In genomic region chr11:75463624-75464023, GRCm38 (mm10) we compare ENCODE assay signal across 8 mouse cellular contexts. TPM values are rescaled to one million over a fixed set of nuclear protein-coding genes. Genes with fewer than 3 reads are reported as not detected.
DNase-seq lines count a peak whose midpoint lies in the region; ATAC-seq and TF ChIP-seq lines count a peak whose summit lies in the region.
"Had no signal": no experiment of that assay in that cellular context is flagged by ENCODE, and none has a peak within 500 bp of the region (broad histone marks: within the 10 kb centered on the region; RNA-seq: fewer than 3 reads in every experiment).

No protein-coding gene starts in this region.

- TF ChIP-seq EP300 in CH12.LX (IDR thresholded peaks at IDR 0.05; ENCODE audit: low read length): no peak

- dilution Hi-C loops in CH12.LX (cut with MboI; ENCODE audit: extremely low pct_ligation_motif_present, extremely low pct_unique_long_range_greater_than_20kb, low sequenced_read_pairs): no loop called here

- peaks cover 26% of the 10 kb centered on the region for H3K4me1 ChIP-seq in hindbrain, embryonic 16.5 days (ENCODE audit: control insufficient read depth, insufficient read depth, low read depth, low read length)
- peaks cover 19% of the 10 kb centered on the region for H3K4me1 ChIP-seq in hindbrain, embryonic 14.5 days (replicated peaks; ENCODE audit: control insufficient read depth, insufficient read depth, low read length)
- peaks cover 15 to 61% of the 10 kb centered on the region in 2 experiments for H3K4me1 ChIP-seq in CH12.LX (ENCODE audit: control insufficient read depth in 1 of 2, insufficient read depth in 2 of 2)
- peaks cover 30% of the 10 kb centered on the region for H3K4me1 ChIP-seq in bone marrow macrophage, adult 2 months (ENCODE audit: control insufficient read depth, insufficient read depth, low read length)
- H3K4me1 ChIP-seq in limb, embryonic 15.5 days: peaks cover 50% of the 10 kb centered on the region

- no peak overlapping the region for H3K4me3 ChIP-seq in hindbrain, embryonic 16.5 days (ENCODE audit: low read length)
- no peak overlapping the region for H3K4me3 ChIP-seq in hindbrain, embryonic 14.5 days (replicated peaks; ENCODE audit: low read length)
- no peak overlapping the region for H3K4me3 ChIP-seq in CH12.LX (replicated peaks in 1 of 3; ENCODE audit: low read depth in 2 of 3, low read length in 2 of 3, poor library complexity in 1 of 3)
- peak overlapping the region; percentile 3; the same call in 1 of the 2 replicates for H3K4me3 ChIP-seq in bone marrow macrophage, adult 2 months (ENCODE audit: insufficient read depth, low read length)
- H3K4me3 ChIP-seq in limb, embryonic 15.5 days: peak overlapping the region; percentile 81

- TF ChIP-seq POLR2A in CH12.LX (IDR thresholded peaks at IDR 0.05; ENCODE audit: low read depth, low read length): no peak
- no peak for TF ChIP-seq POLR2A in bone marrow macrophage, adult 2 months (IDR thresholded peaks at IDR 0.05; ENCODE audit: borderline replicate concordance, low read depth, low read length)

- no peak for DNase-seq in hindbrain, embryonic 14.5 days (ENCODE audit: low spot score)
- DNase-seq in CH12.LX (ENCODE audit: extremely low read depth): no peak
- DNase-seq in retina, embryonic 14.5 days (ENCODE audit: low spot score): no peak
- no peak for DNase-seq in urinary bladder, adult 2 months (ENCODE audit: low spot score)

- in situ Hi-C loops in CH12.LX (cut with MboI; ENCODE audit: low pct_ligation_motif_present, low pct_unique_long_range_greater_than_20kb, low sequenced_read_pairs): no loop called here

- WGBS in hindbrain, embryonic 16.5 days: 70% methylated on average over 4 of the region's 4 CpGs
- WGBS in hindbrain, embryonic 14.5 days: 74% methylated on average over 4 of the region's 4 CpGs
- 61% methylated on average over 4 of the region's 4 CpGs for WGBS in limb, embryonic 15.5 days

- H3K9ac ChIP-seq in hindbrain, embryonic 16.5 days (ENCODE audit: low read depth, low read length): peak overlapping the region; percentile 1; the same call in 1 of the 2 replicates
- H3K9ac ChIP-seq in hindbrain, embryonic 14.5 days: no peak overlapping the region
- H3K9ac ChIP-seq in CH12.LX (ENCODE audit: insufficient read depth, low read depth): no peak overlapping the region
- H3K9ac ChIP-seq in limb, embryonic 15.5 days: no peak overlapping the region

- no peak for TF ChIP-seq CTCF in CH12.LX (conservative IDR thresholded peaks at IDR 0.05 in 1 of 2, IDR thresholded peaks at IDR 0.05 in 1 of 2; ENCODE audit: low read depth in 2 of 2, low read length in 2 of 2)
- TF ChIP-seq CTCF in bone marrow macrophage, adult 2 months (IDR thresholded peaks at IDR 0.05; ENCODE audit: low read depth, low read length): no peak

- ATAC-seq in hindbrain, embryonic 16.5 days: no peak
- no peak for ATAC-seq in hindbrain, embryonic 14.5 days (ENCODE audit: low FRiP score)
- ATAC-seq in limb, embryonic 15.5 days (ENCODE audit: insufficient number of reproducible peaks, low FRiP score, low TSS enrichment, low read depth): no peak

- H3K36me3 ChIP-seq in hindbrain, embryonic 16.5 days (ENCODE audit: control insufficient read depth, insufficient read depth, low read length): peaks cover 10% of the 10 kb centered on the region
- peaks cover 17% of the 10 kb centered on the region for H3K36me3 ChIP-seq in hindbrain, embryonic 14.5 days (replicated peaks; ENCODE audit: control insufficient read depth, insufficient read depth)
- peaks cover 20 to 30% of the 10 kb centered on the region in 2 experiments for H3K36me3 ChIP-seq in CH12.LX (replicated peaks in 1 of 2; ENCODE audit: control insufficient read depth in 1 of 2, insufficient read depth in 1 of 2, low read length in 1 of 2)
- H3K36me3 ChIP-seq in limb, embryonic 15.5 days: peaks cover 17% of the 10 kb centered on the region

- H3K27me3 ChIP-seq in hindbrain, embryonic 16.5 days (replicated peaks; ENCODE audit: control insufficient read depth, insufficient read depth, low read length): no peaks in the 10 kb centered on the region
- H3K27me3 ChIP-seq in hindbrain, embryonic 14.5 days (ENCODE audit: control insufficient read depth, insufficient read depth, low read length): no peaks in the 10 kb centered on the region
- no peaks in the 10 kb centered on the region for H3K27me3 ChIP-seq in CH12.LX (replicated peaks)
- no peaks in the 10 kb centered on the region for H3K27me3 ChIP-seq in limb, embryonic 15.5 days

- no peak overlapping the region for H3K4me2 ChIP-seq in hindbrain, embryonic 16.5 days (ENCODE audit: low read length)
- no peak overlapping the region for H3K4me2 ChIP-seq in hindbrain, embryonic 14.5 days (replicated peaks)
- peak overlapping the region; percentile 52; the same call in 1 of the 2 replicates for H3K4me2 ChIP-seq in CH12.LX (ENCODE audit: insufficient read depth, low read depth, poor library complexity, severe bottlenecking)
- H3K4me2 ChIP-seq in limb, embryonic 15.5 days: peak overlapping the region; percentile 94

- no peaks in the 10 kb centered on the region for H3K9me3 ChIP-seq in hindbrain, embryonic 16.5 days (ENCODE audit: control insufficient read depth, low read length)
- H3K9me3 ChIP-seq in hindbrain, embryonic 14.5 days (ENCODE audit: control insufficient read depth, low read length): no peaks in the 10 kb centered on the region
- H3K9me3 ChIP-seq in CH12.LX (replicated peaks; ENCODE audit: low read length): peaks cover 12% of the 10 kb centered on the region
- no peaks in the 10 kb centered on the region for H3K9me3 ChIP-seq in limb, embryonic 15.5 days

- TF ChIP-seq RAD21 in CH12.LX (IDR thresholded peaks at IDR 0.05; ENCODE audit: low read depth, low read length): no peak

- H3K27ac ChIP-seq in hindbrain, embryonic 16.5 days (ENCODE audit: low read depth, low read length): no peak overlapping the region
- no peak overlapping the region for H3K27ac ChIP-seq in hindbrain, embryonic 14.5 days
- no peak overlapping the region for H3K27ac ChIP-seq in CH12.LX (ENCODE audit: insufficient read depth, low read depth)
- H3K27ac ChIP-seq in bone marrow macrophage, adult 2 months (ENCODE audit: insufficient read depth, low read depth, low read length): no peak overlapping the region
- peak overlapping the region; percentile 86 for H3K27ac ChIP-seq in limb, embryonic 15.5 days

- peaks cover 10% of the 10 kb centered on the region; the same call in 1 of the 2 replicates for H3K79me2 ChIP-seq in CH12.LX (replicated peaks; ENCODE audit: control insufficient read depth, extremely low read depth, insufficient read depth, poor library complexity, severe bottlenecking)

RNA-seq across cellular contexts. Expression of gene Tlcd2, which starts 2.1 kb away (rescaled TPM):
- polyA plus RNA-seq in hindbrain, embryonic 16.5 days (2015; fragmentation: Nextera tagmentation; extraction: Ambion mirVana): 2.0 and 2.9 TPM in 2 replicates
- polyA plus RNA-seq in hindbrain, embryonic 14.5 days (2014; fragmentation: Nextera tagmentation; extraction: Ambion mirVana): 1.6 and 4.5 TPM in 2 replicates
- 0.17 and 0.81 TPM in 2 replicates for total RNA-seq in CH12.LX (2012; rRNA removed)
- not detected in 2 replicates for total RNA-seq in CH12.LX (2014; rRNA removed)
- polyA plus RNA-seq in CH12.LX (2012; ENCODE audit: insufficient read length, low read depth): 0.40 and 0.86 TPM in 2 replicates
- 3.6 and 4.3 TPM in 2 replicates for polyA plus RNA-seq in bone marrow macrophage, adult 2 months (2012; ENCODE audit: insufficient read depth, insufficient read length, missing spikeins)
- 28.2 and 30.8 TPM in 2 replicates for polyA plus RNA-seq in limb, embryonic 15.5 days (2015; fragmentation: Nextera tagmentation; extraction: Ambion mirVana)
- 12.1 and 12.6 TPM in 2 replicates for polyA plus RNA-seq in urinary bladder, adult 2 months (2012; rRNA removed)

RNA-seq across cellular contexts. Expression of gene Wdr81, which starts 9.1 kb away (rescaled TPM):
- polyA plus RNA-seq in hindbrain, embryonic 16.5 days (2015; fragmentation: Nextera tagmentation; extraction: Ambion mirVana): 6.1 and 8.1 TPM in 2 replicates
- 6.5 and 7.9 TPM in 2 replicates for polyA plus RNA-seq in hindbrain, embryonic 14.5 days (2014; fragmentation: Nextera tagmentation; extraction: Ambion mirVana)
- total RNA-seq in CH12.LX (2012; rRNA removed) (14.3 and 16.3 TPM in 2 replicates), CH12.LX (2014; rRNA removed) (3.0 and 3.1 TPM in 2 replicates)
- polyA plus RNA-seq in CH12.LX (2012; ENCODE audit: insufficient read length, low read depth): 12.7 and 13.7 TPM in 2 replicates
- 41.1 and 46.6 TPM in 2 replicates for polyA plus RNA-seq in bone marrow macrophage, adult 2 months (2012; ENCODE audit: insufficient read depth, insufficient read length, missing spikeins)
- 5.8 and 6.5 TPM in 2 replicates for polyA plus RNA-seq in limb, embryonic 15.5 days (2015; fragmentation: Nextera tagmentation; extraction: Ambion mirVana)
- 8.5 and 13.0 TPM in 2 replicates for polyA plus RNA-seq in urinary bladder, adult 2 months (2012; rRNA removed)

RNA-seq across cellular contexts. Expression of gene Prpf8, which starts 23.0 kb away (rescaled TPM):
- polyA plus RNA-seq in hindbrain, embryonic 16.5 days (2015; fragmentation: Nextera tagmentation; extraction: Ambion mirVana): 38.8 and 41.9 TPM in 2 replicates
- 74.5 and 83.2 TPM in 2 replicates for polyA plus RNA-seq in hindbrain, embryonic 14.5 days (2014; fragmentation: Nextera tagmentation; extraction: Ambion mirVana)
- total RNA-seq in CH12.LX (2012; rRNA removed): 246 and 255 TPM in 2 replicates
- total RNA-seq in CH12.LX (2014; rRNA removed): 168 and 187 TPM in 2 replicates
- 298 and 345 TPM in 2 replicates for polyA plus RNA-seq in CH12.LX (2012; ENCODE audit: insufficient read length, low read depth)
- polyA plus RNA-seq in bone marrow macrophage, adult 2 months (2012; ENCODE audit: insufficient read depth, insufficient read length, missing spikeins): 51.0 and 65.7 TPM in 2 replicates
- 44.4 and 49.5 TPM in 2 replicates for polyA plus RNA-seq in limb, embryonic 15.5 days (2015; fragmentation: Nextera tagmentation; extraction: Ambion mirVana)
- 75.7 and 79.3 TPM in 2 replicates for polyA plus RNA-seq in urinary bladder, adult 2 months (2012; rRNA removed)

RNA-seq across cellular contexts. Expression of gene Serpinf2, which starts 24.2 kb away (rescaled TPM):
- polyA plus RNA-seq in hindbrain, embryonic 16.5 days (2015; fragmentation: Nextera tagmentation; extraction: Ambion mirVana): 0.06 TPM in 1 of 2 replicates, not detected in the other
- not detected in 2 replicates for polyA plus RNA-seq in hindbrain, embryonic 14.5 days (2014; fragmentation: Nextera tagmentation; extraction: Ambion mirVana)
- total RNA-seq in CH12.LX (2012; rRNA removed) (0.08 TPM in 1 of 2 replicates, not detected in the other), CH12.LX (2014; rRNA removed) (0.11 TPM in 1 of 2 replicates, not detected in the other)
- polyA plus RNA-seq in CH12.LX (2012; ENCODE audit: insufficient read length, low read depth): 0.26 TPM in 1 of 2 replicates, not detected in the other
- not detected in 2 replicates for polyA plus RNA-seq in bone marrow macrophage, adult 2 months (2012; ENCODE audit: insufficient read depth, insufficient read length, missing spikeins)
- polyA plus RNA-seq in limb, embryonic 15.5 days (2015; fragmentation: Nextera tagmentation; extraction: Ambion mirVana): 0.12 and 1.6 TPM in 2 replicates
- 0.07 and 0.14 TPM in 2 replicates for polyA plus RNA-seq in urinary bladder, adult 2 months (2012; rRNA removed)
- polyA plus RNA-seq: thymus, postnatal 0 days had no signal

RNA-seq across cellular contexts. Expression of gene Serpinf1, which starts 41.1 kb away (rescaled TPM):
- 45.4 and 53.2 TPM in 2 replicates for polyA plus RNA-seq in hindbrain, embryonic 16.5 days (2015; fragmentation: Nextera tagmentation; extraction: Ambion mirVana)
- polyA plus RNA-seq in hindbrain, embryonic 14.5 days (2014; fragmentation: Nextera tagmentation; extraction: Ambion mirVana): 49.9 and 66.1 TPM in 2 replicates
- total RNA-seq in CH12.LX (2012; rRNA removed) (26.0 and 30.3 TPM in 2 replicates), CH12.LX (2014; rRNA removed) (56.5 and 58.4 TPM in 2 replicates)
- polyA plus RNA-seq in CH12.LX (2012; ENCODE audit: insufficient read length, low read depth): 119 and 131 TPM in 2 replicates
- polyA plus RNA-seq in bone marrow macrophage, adult 2 months (2012; ENCODE audit: insufficient read depth, insufficient read length, missing spikeins): 8.6 and 9.9 TPM in 2 replicates
- polyA plus RNA-seq in limb, embryonic 15.5 days (2015; fragmentation: Nextera tagmentation; extraction: Ambion mirVana): 296 and 333 TPM in 2 replicates
- 85.3 and 147 TPM in 2 replicates for polyA plus RNA-seq in urinary bladder, adult 2 months (2012; rRNA removed)

Comparison
In these comparisons a context has a peak if more than half of its experiments do, and no peak if none do; other contexts are left out.
1. H3K4me2 ChIP-seq: peak in CH12.LX (single experiment) and limb, embryonic 15.5 days (single experiment); none in hindbrain, embryonic 16.5 days (single experiment) and hindbrain, embryonic 14.5 days (single experiment).
2. H3K4me3 ChIP-seq: peak in bone marrow macrophage, adult 2 months (single experiment) and limb, embryonic 15.5 days (single experiment); none in hindbrain, embryonic 16.5 days (single experiment), hindbrain, embryonic 14.5 days (single experiment) and CH12.LX (0 of 3).